Mouse (Mus musculus) embryonic stem cell, embryonic (primary cell): Measurements from ENCODE around the gene Rbm47.

Experiments
- CTCF ChIA-PET, 4 experiments: fragments of 300-600 bp in 2 of 4; fragments of 350-600 bp in 2 of 4; sonication (Branson Sonifier 250); formaldehyde crosslinking; loops; one replicate each; lab custom pipeline; 2022; ENCODE audit warnings: inconsistent platforms in 2 of 4; lab: Charles Lee
- POLR2A ChIA-PET, 4 experiments: fragments of 300-600 bp in 2 of 4; fragments of 350-600 bp in 2 of 4; sonication (Branson Sonifier 250); formaldehyde crosslinking; loops; one replicate each; lab custom pipeline; 2022; ENCODE audit warnings: antibody characterized with exemption in 4 of 4, inconsistent platforms in 1 of 4; lab: Charles Lee

The Rbm47 gene

GRCm38 (mm10) chr5:66042651-66043340 is 130.1 kb downstream of the Rbm47 start:
- POLR2A ChIA-PET = interaction anchor here in 3 of 4 experiments (0.6 to 1.6 kb wide), 10 partner anchors 8 to 278 kb away, joined by 3 to 5 read pairs (median 3); no protein-coding TSS in a partner anchor

GRCm38 (mm10) chr5:66040744-66041279 is 132.1 kb downstream of the Rbm47 start:
- POLR2A ChIA-PET = no interaction called here
- CTCF ChIA-PET = no interaction called here

More at GRCm38 (mm10) chr5:66042651-66043340, 130.1 kb downstream of the Rbm47 start:
- CTCF ChIA-PET = interaction anchor here in 3 of 4 experiments (0.5 to 1.2 kb wide), 5 partner anchors 16 to 75 kb away, joined by 3 to 6 read pairs (median 3); no protein-coding TSS in a partner anchor

- CTCF ChIA-PET = no interaction called here
- POLR2A ChIA-PET = no interaction called here
Measured at GRCm38 (mm10) chr5:66039813-66040212, 133.1 kb downstream of the Rbm47 start.

GRCm38 (mm10) chr5:66037066-66037465 is 135.9 kb downstream of the Rbm47 start:
- ChIA-PET CTCF (interaction anchor here in 1 of 4 experiments (0.6 kb wide), 1 partner anchor 449 kb away, joined by 6 read pairs; no protein-coding TSS in a partner anchor), POLR2A (interaction anchor here in 1 of 4 experiments (0.6 kb wide), 1 partner anchor 340 kb away, joined by 4 read pairs; no protein-coding TSS in a partner anchor)

- ChIA-PET POLR2A (interaction anchor here in 2 of 4 experiments (0.6 to 2.1 kb wide), 4 partner anchors 10 to 1045 kb away, joined by 3 to 7 read pairs (median 4); no protein-coding TSS in a partner anchor), CTCF (interaction anchor here in 3 of 4 experiments (0.6 to 1.0 kb wide), 3 partner anchors 14 to 450 kb away, joined by 3 to 6 read pairs (median 3); no protein-coding TSS in a partner anchor)
Measured at GRCm38 (mm10) chr5:66036440-66037054, 136.4 kb downstream of the Rbm47 start.

GRCm38 (mm10) chr5:66034375-66035195 is 138.3 kb downstream of the Rbm47 start:
- POLR2A ChIA-PET = interaction anchor here in 2 of 4 experiments (0.6 to 2.1 kb wide), 12 partner anchors 8 to 642 kb away, joined by 3 to 7 read pairs (median 3); partner anchors contain the start of gene Uchl1 (in 1 of the 2)
- CTCF ChIA-PET = interaction anchor here in 3 of 4 experiments (0.6 to 1.1 kb wide), 3 partner anchors 10 to 28 kb away, joined by 3 read pairs; no protein-coding TSS in a partner anchor

- CTCF ChIA-PET = interaction anchor here in 1 of 4 experiments (0.6 kb wide), 1 partner anchor 107 kb away, joined by 3 read pairs; no protein-coding TSS in a partner anchor
Measured at GRCm38 (mm10) chr5:66032826-66033225, 140.1 kb downstream of the Rbm47 start.

GRCm38 (mm10) chr5:66031699-66032098 is 141.2 kb downstream of the Rbm47 start:
- POLR2A ChIA-PET = interaction anchor here in 1 of 4 experiments (0.6 kb wide), 1 partner anchor 31 kb away, joined by 5 read pairs; no protein-coding TSS in a partner anchor
- CTCF ChIA-PET = interaction anchor here in 1 of 4 experiments (0.6 kb wide), 2 partner anchors 63 to 214 kb away, joined by 5 to 10 read pairs; no protein-coding TSS in a partner anchor

More at GRCm38 (mm10) chr5:66032826-66033225, 140.1 kb downstream of the Rbm47 start:
- POLR2A ChIA-PET = interaction anchor here in 2 of 4 experiments (0.6 to 1.3 kb wide), 2 partner anchors 41 to 376 kb away, joined by 3 to 4 read pairs; no protein-coding TSS in a partner anchor

GRCm38 (mm10) chr5:66028232-66028631 is 144.7 kb downstream of the Rbm47 start:
- ChIA-PET POLR2A (no interaction called here), CTCF (no interaction called here)

GRCm38 (mm10) chr5:66027206-66027605 is 145.7 kb downstream of the Rbm47 start:
- POLR2A ChIA-PET = interaction anchor here in 3 of 4 experiments (0.6 to 1.4 kb wide), 5 partner anchors 8 to 205 kb away, joined by 3 read pairs; no protein-coding TSS in a partner anchor

GRCm38 (mm10) chr5:66026796-66027195 is 146.1 kb downstream of the Rbm47 start:
- ChIA-PET CTCF (interaction anchor here (0.5 to 1.5 kb wide), 9 partner anchors 11 to 651 kb away, joined by 3 to 6 read pairs (median 3); no protein-coding TSS in a partner anchor), POLR2A (interaction anchor here in 3 of 4 experiments (0.6 to 1.4 kb wide), 7 partner anchors 9 to 649 kb away, joined by 3 to 7 read pairs (median 3); partner anchors contain the start of genes 9130230L23Rik (in 1 of the 3) and Uchl1 (in 1 of the 3))

More at GRCm38 (mm10) chr5:66027206-66027605, 145.7 kb downstream of the Rbm47 start:
- CTCF ChIA-PET = interaction anchor here (0.5 to 1.5 kb wide), 9 partner anchors 12 to 651 kb away, joined by 3 to 10 read pairs (median 3); no protein-coding TSS in a partner anchor

GRCm38 (mm10) chr5:66015449-66015961 is 157.4 kb downstream of the Rbm47 start:
- ChIA-PET POLR2A (interaction anchor here in 1 of 4 experiments (0.5 kb wide), 1 partner anchor 33 kb away, joined by 5 read pairs; no protein-coding TSS in a partner anchor), CTCF (interaction anchor here in 1 of 4 experiments (0.6 kb wide), 1 partner anchor 12 kb away, joined by 3 read pairs; no protein-coding TSS in a partner anchor)

GRCm38 (mm10) chr5:66014437-66014836 is 158.5 kb downstream of the Rbm47 start:
- POLR2A ChIA-PET = no interaction called here
- CTCF ChIA-PET = no interaction called here

- ChIA-PET CTCF (no interaction called here), POLR2A (interaction anchor here in 1 of 4 experiments (0.6 kb wide), 1 partner anchor 667 kb away, joined by 3 read pairs; no protein-coding TSS in a partner anchor)
Measured at GRCm38 (mm10) chr5:66013999-66014398, 158.9 kb downstream of the Rbm47 start.

- POLR2A ChIA-PET = interaction anchor here in 1 of 4 experiments (0.5 to 2.3 kb wide), 4 partner anchors 13 to 38 kb away, joined by 3 to 6 read pairs (median 4); no protein-coding TSS in a partner anchor
- CTCF ChIA-PET = interaction anchor here in 2 of 4 experiments (0.6 to 0.7 kb wide), 2 partner anchors 35 to 40 kb away, joined by 3 read pairs; no protein-coding TSS in a partner anchor
Measured at GRCm38 (mm10) chr5:66008245-66008967, 164.5 kb downstream of the Rbm47 start.
